Mouse (Mus musculus): ENCODE data around the gene Rrp36.

The Rrp36 gene

DNA sequence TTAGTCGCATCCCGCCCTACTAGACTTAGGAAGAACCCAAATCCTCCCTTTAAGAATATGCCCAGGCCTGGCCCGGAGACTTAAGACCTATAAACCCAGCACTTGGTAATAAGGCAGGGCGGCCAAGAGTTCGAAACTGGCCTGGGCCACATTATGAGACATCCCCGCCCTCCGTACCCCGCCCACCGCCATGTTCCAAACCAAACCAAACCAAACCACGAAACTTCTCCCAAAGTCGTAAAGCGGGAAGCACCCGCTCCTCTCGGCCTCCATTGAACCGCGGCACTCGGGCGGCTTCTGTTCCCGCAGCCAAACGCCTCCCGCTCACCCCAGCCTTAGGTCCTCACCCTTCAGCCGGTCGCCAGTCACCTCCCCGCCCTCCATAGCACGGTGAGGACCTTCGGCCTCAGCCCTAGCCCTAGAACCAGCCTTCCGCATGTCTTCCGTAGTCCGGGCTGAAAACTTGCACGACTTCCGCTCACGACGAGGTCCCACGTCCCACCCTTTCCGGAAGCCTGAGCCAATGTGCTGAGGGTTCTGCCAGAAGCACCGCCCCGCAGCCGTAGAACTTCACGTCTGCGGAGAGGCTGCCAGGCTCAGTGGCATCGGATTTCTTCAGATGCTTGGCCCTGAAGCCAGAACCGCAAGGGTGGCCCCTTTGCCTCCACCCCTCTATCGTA, at the start of gene Rrp36:
Rrp36 (minus strand) TSS at position 503 of the 680 bp plus-strand sequence.
- DNase-seq (ENCODE audit: low read depth, low spot score), result peak; percentile 94

DNA sequence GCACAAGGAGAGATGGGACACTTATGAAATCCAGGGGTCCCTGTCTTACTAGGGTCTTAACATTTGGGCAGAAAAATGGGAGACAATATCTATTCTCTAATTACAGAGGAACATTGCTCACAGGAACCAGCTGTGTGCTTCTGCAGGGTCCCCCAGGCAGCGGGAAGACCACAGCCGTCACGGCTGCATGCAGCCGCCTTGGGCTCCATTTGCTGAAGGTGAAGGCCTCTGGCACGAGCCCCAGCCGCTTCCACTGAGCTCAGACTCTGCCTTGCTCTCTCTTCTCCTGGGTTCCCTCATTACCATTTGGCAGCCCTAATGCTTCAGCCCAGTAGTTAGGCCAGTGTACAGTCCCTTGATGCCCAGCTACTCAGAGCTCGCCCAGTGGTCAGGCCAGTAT, 46.9 kb upstream of the Rrp36 start:
- DNase-seq (ENCODE audit: low read depth, low spot score), result no peak

GRCm38 (mm10) chr17:46714756-46715481, 40.8 kb upstream of the Rrp36 start:
- no peak for DNase-seq (ENCODE audit: low read depth, low spot score)

- no peak for DNase-seq (ENCODE audit: low read depth, low spot score)
Observed at GRCm38 (mm10) chr17:46713849-46714248, 39.7 kb upstream of the Rrp36 start.

GRCm38 (mm10) chr17:46712442-46712841, 38.3 kb upstream of the Rrp36 start:
- DNase-seq (ENCODE audit: low read depth, low spot score), result no peak

- peak; percentile 30 for DNase-seq (ENCODE audit: low read depth, low spot score)
Observed at GRCm38 (mm10) chr17:46711612-46712271, 37.6 kb upstream of the Rrp36 start.

- DNase-seq (ENCODE audit: low read depth, low spot score), result peak; percentile 96
Observed at GRCm38 (mm10) chr17:46710959-46711597, 36.9 kb upstream of the Rrp36 start, which contains the start of gene Pex6. TSS of gene Pex6 (plus strand) at chr17:46711463.

DNA sequence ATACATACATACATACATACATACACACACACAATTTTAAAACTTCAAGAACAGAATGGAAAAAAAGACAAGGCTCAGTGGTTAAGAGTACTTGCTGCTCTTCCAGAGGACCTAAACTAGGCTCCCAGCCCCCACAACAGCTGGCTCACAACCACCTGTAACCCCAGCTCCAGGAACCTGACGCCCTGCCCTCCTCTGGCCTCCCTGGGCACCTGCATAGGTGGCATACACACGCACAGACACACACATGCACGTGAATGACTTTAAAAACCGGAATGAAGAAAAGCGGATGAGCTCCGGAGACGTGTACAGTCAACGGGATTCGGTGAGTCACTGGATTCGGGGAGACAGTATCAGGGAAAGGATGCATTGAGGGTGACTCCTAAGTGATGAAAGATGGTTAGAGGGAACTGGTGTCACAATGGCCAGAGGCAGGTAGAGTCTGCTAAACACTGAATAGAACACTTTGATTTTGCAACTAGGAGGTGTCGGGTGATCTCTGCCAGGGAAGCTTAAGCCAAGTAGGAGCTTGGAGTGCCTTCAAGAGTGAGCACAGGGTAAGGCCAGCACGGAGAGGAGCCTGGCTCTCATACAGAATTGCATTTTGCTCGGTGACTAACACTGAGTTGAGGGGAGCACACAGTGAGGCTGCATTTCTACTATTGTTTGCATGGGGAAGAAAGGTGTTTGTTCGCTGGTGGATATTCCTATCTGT, 32.4 kb upstream of the Rrp36 start:
- DNase-seq (ENCODE audit: low read depth, low spot score), result no peak

GRCm38 (mm10) chr17:46704887-46705835, 31.0 kb upstream of the Rrp36 start, which contains the start of gene Ppp2r5d:
TSS of gene Ppp2r5d (minus strand) at chr17:46705111.
- DNase-seq (ENCODE audit: low read depth, low spot score), result peak; percentile 98

- peak; percentile 37 for DNase-seq (ENCODE audit: low read depth, low spot score)
Observed at GRCm38 (mm10) chr17:46703971-46704886, 30.1 kb upstream of the Rrp36 start.

GRCm38 (mm10) chr17:46702506-46702905, 28.4 kb upstream of the Rrp36 start:
- no peak for DNase-seq (ENCODE audit: low read depth, low spot score)

DNA sequence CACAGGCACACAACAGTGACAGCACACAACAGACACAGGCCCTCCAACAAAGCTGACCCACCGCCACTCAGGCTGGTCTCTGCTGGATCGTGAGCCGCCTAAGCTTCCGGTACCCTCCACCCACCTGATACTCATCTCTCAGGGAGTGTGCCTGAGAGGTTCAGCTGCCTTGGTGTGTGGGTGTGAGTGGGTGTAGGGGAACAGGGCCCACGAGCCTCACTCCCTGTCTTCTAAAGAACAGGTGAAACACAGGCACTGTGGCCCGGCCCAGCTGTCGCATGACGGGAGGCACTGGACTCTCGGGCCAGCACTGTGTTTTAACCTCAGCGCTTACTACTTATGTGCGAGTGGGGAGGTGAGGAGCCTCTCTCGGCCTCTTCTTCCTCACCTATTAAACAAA, 27.9 kb upstream of the Rrp36 start:
- DNase-seq (ENCODE audit: low read depth, low spot score), result no peak

DNA sequence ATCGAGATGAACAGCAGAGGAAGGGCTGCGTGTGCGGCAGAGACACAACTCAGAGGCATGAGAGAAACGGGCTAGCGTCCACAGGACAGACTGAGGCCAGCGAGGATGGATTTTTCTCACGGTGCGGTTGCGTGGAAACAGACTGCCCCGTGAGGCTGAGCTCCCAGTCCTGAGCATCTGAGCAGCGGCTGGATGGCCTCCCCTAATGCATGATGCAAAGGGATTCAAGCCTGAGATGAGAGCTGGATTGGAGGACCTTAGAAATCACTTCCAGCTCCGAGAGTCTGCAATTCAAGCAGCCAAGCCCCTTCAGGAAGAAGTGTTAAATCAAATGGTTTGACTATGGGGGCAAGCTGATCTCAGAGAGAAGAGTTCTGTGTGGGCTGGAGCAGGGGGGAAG, 27.3 kb upstream of the Rrp36 start:
- no peak for DNase-seq (ENCODE audit: low read depth, low spot score)

GRCm38 (mm10) chr17:46699912-46700311, 25.8 kb upstream of the Rrp36 start:
- DNase-seq (ENCODE audit: low read depth, low spot score), result no peak

GRCm38 (mm10) chr17:46699245-46699644, 25.1 kb upstream of the Rrp36 start:
- DNase-seq (ENCODE audit: low read depth, low spot score), result no peak

- DNase-seq (ENCODE audit: low read depth, low spot score), result no peak
Observed at GRCm38 (mm10) chr17:46698515-46698914, 24.4 kb upstream of the Rrp36 start.

- no peak for DNase-seq (ENCODE audit: low read depth, low spot score)
Observed at GRCm38 (mm10) chr17:46694517-46695063, 20.4 kb upstream of the Rrp36 start.

DNA sequence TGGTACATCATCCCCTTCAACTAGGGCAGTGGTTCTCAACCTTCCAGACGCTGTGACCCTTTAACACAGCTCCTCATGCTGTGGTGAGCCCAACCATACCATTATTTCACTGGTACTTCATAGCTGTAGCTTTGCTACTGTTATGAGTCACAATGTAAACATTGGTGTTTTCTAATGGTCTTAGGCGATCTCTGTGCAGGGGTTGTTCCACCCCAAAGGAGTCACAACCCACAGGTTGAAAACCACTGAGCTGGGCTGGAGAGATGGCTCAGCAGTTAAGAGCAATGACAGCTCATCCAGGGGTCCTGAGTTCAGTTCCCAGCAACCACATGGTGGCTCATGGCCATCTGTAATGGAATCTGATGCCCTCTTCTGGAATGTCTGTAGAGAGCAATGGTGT, 17.2 kb upstream of the Rrp36 start:
- no peak for DNase-seq (ENCODE audit: low read depth, low spot score)

- DNase-seq (ENCODE audit: low read depth, low spot score), result no peak
Observed at GRCm38 (mm10) chr17:46690665-46691064, 16.5 kb upstream of the Rrp36 start.

All from A20 (cell line).